Mouse (Mus musculus): ENCODE measurements around the gene Jagn1.

The Jagn1 gene

GRCm38 (mm10) chr6:113447639-113448038, 5.3 kb downstream of the Jagn1 start:
- TF ChIP-seq GATA4 (IDR thresholded peaks at IDR 0.05; ENCODE audit: insufficient replicate concordance, low read length), result no peak

DNA sequence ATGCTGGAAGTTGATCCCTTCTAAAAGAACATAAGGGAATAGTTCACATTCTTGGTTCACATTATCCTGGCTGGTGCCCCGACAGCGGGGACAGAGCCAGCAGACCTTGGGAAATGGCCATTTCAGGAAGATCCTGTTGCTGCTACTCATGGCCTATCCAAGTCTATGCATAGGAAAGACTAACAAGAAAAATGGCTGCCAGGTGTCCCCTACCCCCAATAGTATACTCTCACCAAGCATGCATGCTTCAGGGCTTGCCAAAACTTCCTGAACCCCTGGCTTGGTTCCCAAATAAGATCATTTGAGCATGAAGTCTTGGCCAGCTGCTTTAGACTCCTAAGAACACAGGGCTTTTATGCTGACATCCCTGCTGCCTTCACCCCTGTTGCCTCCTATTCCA, 9.5 kb downstream of the Jagn1 start:
- no peak for TF ChIP-seq GATA4 (IDR thresholded peaks at IDR 0.05; ENCODE audit: insufficient replicate concordance, low read length)

DNA sequence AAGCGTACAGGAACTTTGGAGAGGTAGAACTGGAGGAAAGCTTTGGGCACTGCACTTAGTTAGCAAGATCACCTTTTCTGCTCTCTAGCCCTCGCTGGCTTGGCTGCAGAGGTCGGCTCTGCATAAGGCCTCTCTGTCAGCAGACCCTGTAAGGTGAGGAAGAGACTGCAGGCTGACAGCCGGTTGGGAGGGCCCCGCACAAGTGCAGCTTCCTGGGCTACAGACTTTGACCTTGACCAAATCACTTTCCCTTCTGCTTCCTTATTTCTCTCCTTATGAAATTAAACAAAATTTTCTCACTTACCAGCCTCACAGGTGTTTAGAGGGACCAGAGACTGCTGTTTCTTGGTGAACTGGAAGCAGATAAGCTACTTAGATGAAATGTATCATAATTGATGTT, 12.6 kb downstream of the Jagn1 start:
- TF ChIP-seq GATA4 (IDR thresholded peaks at IDR 0.05; ENCODE audit: insufficient replicate concordance, low read length), result no peak

DNA sequence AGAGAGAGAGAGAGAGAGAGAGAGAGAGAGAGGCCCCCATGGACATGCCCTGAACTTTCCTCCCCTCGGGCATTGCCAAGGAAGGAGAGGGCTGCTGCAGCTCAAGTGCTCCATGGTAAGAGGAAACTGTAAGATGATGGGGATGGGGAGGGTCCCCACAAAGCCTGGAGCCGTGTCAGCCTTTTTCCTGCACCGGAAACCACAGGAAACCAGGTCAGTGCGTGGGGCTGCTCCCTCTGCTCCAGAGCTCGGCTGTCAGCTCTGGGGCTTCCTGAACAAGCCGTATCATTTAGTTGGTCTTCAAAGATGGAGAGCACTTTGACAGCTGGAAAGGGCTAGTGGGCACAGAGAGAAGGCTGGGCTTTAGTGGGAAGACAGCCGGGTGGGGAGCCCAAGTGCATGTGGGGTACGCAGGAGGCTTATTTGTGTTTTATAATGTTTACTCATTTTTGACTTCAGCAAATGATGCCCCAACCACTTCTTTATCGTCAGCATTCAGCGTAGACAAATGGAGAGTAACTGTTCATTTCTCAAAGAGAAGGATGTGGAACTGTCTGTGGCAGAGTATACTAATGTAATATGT, 15.7 kb downstream of the Jagn1 start, which contains the start of gene Il17re:
TSS of gene Il17re (plus strand) at position 533 of the 583 bp plus-strand sequence.
- TF ChIP-seq GATA4 (IDR thresholded peaks at IDR 0.05; ENCODE audit: insufficient replicate concordance, low read length), result no peak

DNA sequence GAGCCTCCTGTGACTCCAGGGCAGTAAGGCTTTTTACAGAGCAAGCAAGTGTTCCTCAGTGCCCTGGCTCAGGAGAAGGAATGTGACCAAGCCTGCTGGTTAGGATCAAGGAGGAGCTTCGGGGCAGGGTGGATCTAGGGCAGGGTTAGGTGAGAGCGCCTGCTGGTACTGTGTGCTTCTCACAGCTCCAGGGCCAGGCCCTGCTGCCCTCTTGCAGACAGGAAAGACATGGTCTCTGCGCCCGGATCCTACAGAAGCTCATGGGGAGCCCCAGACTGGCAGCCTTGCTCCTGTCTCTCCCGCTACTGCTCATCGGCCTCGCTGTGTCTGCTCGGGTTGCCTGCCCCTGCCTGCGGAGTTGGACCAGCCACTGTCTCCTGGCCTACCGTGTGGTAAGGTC, 16.3 kb downstream of the Jagn1 start:
- TF ChIP-seq GATA4 (IDR thresholded peaks at IDR 0.05; ENCODE audit: insufficient replicate concordance, low read length), result no peak

DNA sequence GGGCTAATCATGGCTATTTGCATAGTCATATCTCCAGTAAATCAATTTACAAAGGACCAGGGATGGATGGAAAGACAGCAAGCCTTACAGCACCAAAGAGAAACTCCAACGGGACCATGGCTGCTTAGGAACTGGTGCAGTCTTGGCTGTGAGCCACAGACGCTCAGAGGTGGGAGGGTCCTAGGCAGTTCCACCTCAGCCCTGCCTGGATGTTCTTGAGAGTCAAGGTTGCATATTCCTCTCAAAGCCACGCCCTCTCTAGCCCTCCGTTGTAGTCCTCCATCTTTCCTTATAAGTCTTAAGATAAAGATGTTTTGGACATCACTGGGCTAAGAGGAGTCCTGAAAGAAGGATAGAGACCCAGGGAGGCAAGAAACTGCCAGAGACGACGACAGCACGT, 21.7 kb downstream of the Jagn1 start:
- no peak for TF ChIP-seq GATA4 (IDR thresholded peaks at IDR 0.05; ENCODE audit: insufficient replicate concordance, low read length)

DNA sequence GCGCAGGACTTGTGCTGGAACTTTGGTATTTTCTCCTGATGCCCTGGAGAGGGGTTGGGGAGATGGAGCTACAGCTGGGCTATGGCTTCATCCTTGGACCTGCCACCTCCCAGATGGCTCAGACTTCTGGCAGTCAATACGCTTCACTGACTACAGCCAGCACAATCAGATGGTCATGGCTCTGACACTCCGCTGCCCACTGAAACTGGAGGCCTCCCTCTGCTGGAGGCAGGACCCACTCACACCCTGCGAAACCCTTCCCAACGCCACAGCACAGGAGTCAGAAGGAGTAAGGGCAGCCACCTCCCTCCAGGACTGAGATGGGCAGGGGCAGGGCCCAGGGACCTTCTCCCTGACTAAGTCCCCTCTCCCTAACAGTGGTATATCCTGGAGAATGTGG, 23.2 kb downstream of the Jagn1 start:
- TF ChIP-seq GATA4 (IDR thresholded peaks at IDR 0.05; ENCODE audit: insufficient replicate concordance, low read length), result no peak

GRCm38 (mm10) chr6:113468512-113468911, 26.1 kb downstream of the Jagn1 start:
- TF ChIP-seq GATA4 (IDR thresholded peaks at IDR 0.05; ENCODE audit: insufficient replicate concordance, low read length), result no peak

- no peak for TF ChIP-seq GATA4 (IDR thresholded peaks at IDR 0.05; ENCODE audit: insufficient replicate concordance, low read length)
Observed at GRCm38 (mm10) chr6:113469021-113469420, 26.7 kb downstream of the Jagn1 start.

- TF ChIP-seq GATA4 (IDR thresholded peaks at IDR 0.05; ENCODE audit: insufficient replicate concordance, low read length), result no peak
Observed at GRCm38 (mm10) chr6:113469432-113469831, 27.1 kb downstream of the Jagn1 start.

DNA sequence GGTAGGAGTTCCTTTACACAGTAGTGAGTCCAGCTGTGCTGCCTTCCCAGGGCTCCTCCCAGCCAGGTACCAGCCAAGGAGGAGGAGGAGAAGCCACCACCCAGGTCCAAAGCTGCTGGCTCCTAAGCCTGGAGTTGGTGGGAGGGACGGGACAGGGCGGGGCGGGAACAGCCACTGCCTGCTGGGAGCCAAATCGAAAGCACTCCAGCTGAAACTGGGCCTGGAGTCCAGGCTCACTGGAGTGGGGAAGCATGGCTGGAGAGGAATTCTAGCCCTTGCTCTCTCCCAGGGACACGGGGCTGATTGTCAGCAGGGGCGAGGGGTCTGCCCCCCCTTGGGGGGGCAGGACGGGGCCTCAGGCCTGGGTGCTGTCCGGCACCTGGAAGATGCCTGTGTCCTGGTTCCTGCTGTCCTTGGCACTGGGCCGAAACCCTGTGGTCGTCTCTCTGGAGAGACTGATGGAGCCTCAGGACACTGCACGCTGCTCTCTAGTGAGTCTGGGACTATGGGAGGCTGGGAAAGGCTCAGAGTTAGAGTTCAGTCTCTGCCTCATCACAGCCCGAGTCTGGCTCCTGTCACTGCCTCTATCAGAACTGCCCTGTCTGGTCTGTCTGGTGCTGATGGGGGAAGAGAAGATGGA, 29.0 kb downstream of the Jagn1 start, which contains the start of gene Il17rc:
TSS of gene Il17rc (plus strand) at position 131 of the 640 bp plus-strand sequence.
- no peak for TF ChIP-seq GATA4 (IDR thresholded peaks at IDR 0.05; ENCODE audit: insufficient replicate concordance, low read length)

GRCm38 (mm10) chr6:113472061-113472460, 29.7 kb downstream of the Jagn1 start:
- TF ChIP-seq GATA4 (IDR thresholded peaks at IDR 0.05; ENCODE audit: insufficient replicate concordance, low read length), result no peak

GRCm38 (mm10) chr6:113473246-113473645, 30.9 kb downstream of the Jagn1 start:
- no peak for TF ChIP-seq GATA4 (IDR thresholded peaks at IDR 0.05; ENCODE audit: insufficient replicate concordance, low read length)

DNA sequence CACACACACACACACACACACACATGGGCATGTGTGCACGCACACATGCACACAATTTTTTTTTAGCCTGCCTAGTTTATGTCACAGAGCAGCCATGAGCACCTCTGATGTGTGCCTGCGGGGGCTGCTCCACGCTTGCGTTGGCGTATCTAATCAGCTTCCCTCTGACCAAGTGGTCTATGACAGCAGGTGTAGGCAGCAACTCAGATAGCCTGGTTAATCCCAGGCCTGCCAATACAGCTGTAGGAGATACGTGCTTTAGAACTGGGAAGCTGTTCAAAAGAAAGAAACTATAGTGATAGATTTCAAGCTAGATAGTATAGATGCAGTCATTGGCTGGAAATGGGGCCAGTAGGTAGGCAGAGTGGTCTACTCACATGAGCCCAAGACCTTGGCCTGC, 31.3 kb downstream of the Jagn1 start:
- no peak for TF ChIP-seq GATA4 (IDR thresholded peaks at IDR 0.05; ENCODE audit: insufficient replicate concordance, low read length)

- no peak for TF ChIP-seq GATA4 (IDR thresholded peaks at IDR 0.05; ENCODE audit: insufficient replicate concordance, low read length)
Observed at GRCm38 (mm10) chr6:113477353-113477752, 35.0 kb downstream of the Jagn1 start.

DNA sequence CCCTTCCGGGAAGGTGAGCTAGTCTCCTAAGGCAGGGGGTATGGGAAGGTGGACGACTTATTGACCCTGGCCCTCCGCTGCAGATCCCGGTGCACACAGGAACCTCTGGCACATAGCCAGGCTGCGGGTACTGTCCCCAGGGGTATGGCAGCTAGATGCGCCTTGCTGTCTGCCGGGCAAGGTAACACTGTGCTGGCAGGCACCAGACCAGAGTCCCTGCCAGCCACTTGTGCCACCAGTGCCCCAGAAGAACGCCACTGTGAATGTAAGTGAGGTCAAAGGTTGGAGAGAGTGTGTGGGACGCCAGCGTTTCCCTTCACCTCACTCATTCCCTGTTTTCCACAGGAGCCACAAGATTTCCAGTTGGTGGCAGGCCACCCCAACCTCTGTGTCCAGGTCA, 36.5 kb downstream of the Jagn1 start:
- no peak for TF ChIP-seq GATA4 (IDR thresholded peaks at IDR 0.05; ENCODE audit: insufficient replicate concordance, low read length)
